Mouse (Mus musculus) hindbrain, embryonic 12.5 days (tissue): ENCODE measurements around the gene Pacsin2. TPM values are rescaled to one million over a fixed set of nuclear protein-coding genes. Genes with fewer than 3 reads are reported as not detected.

Experiments used
- ATAC-seq: fragments of 200-750 bp; cut with Nextera tagmentation; 2 replicates; pipeline ENCODE4 v1.8.0; 2017; ENCODE audit warnings: moderate TSS enrichment; ENCODE audit not compliant: low FRiP score
- H3K27ac ChIP-seq: fragments of 300-500 bp; sonication (generic); 2 replicates; pipeline ENCODE4 v1.5.1; 2016; ENCODE audit warnings: mild to moderate bottlenecking
- H3K27me3 ChIP-seq: fragments of 300-500 bp; sonication (generic); 2 replicates; pipeline ENCODE4 v1.6.1; 2016; ENCODE audit warnings: mild to moderate bottlenecking
- H3K36me3 ChIP-seq: fragments of 300-500 bp; sonication (generic); 2 replicates; pipeline ENCODE4 v1.6.1; 2016; ENCODE audit warnings: mild to moderate bottlenecking
- H3K4me1 ChIP-seq: fragments of 300-500 bp; sonication (generic); 2 replicates; pipeline ENCODE4 v1.6.1; 2016
- H3K4me2 ChIP-seq: fragments of 300-500 bp; sonication (generic); replicated peaks from 2 replicates; pipeline ENCODE4 v1.6.1; 2016; ENCODE audit warnings: mild to moderate bottlenecking
- H3K4me3 ChIP-seq: fragments of 300-500 bp; sonication (generic); 2 replicates; pipeline ENCODE4 v1.5.1; 2016; ENCODE audit warnings: mild to moderate bottlenecking
- H3K9ac ChIP-seq: fragments of 300-500 bp; sonication (generic); 2 replicates; pipeline ENCODE4 v1.6.1; 2016; ENCODE audit warnings: mild to moderate bottlenecking, moderate library complexity
- H3K9me3 ChIP-seq: fragments of 300-500 bp; sonication (generic); replicated peaks from 2 replicates; pipeline ENCODE4 v1.6.1; 2016; ENCODE audit warnings: mild to moderate bottlenecking
- WGBS: fragments of 180-500 bp; shearing (Covaris S2); methylation state at CpG from one replicate; pipeline ENCODE4 v1.1.7; 2016; 5-methylcytosine and 5-hydroxymethylcytosine counted together
- polyA plus RNA-seq: library from polyadenylated mRNA; unstranded; fragments of >200 nt; fragmentation: Nextera tagmentation; extraction: Ambion mirVana; gene quantifications from 2 replicates; pipeline ENCODE4 v1.2.1, GENCODE M21; 2016

The Pacsin2 gene
- polyA plus RNA-seq, 1 experiment from 2014 or later, result 46.9 TPM

DNA sequence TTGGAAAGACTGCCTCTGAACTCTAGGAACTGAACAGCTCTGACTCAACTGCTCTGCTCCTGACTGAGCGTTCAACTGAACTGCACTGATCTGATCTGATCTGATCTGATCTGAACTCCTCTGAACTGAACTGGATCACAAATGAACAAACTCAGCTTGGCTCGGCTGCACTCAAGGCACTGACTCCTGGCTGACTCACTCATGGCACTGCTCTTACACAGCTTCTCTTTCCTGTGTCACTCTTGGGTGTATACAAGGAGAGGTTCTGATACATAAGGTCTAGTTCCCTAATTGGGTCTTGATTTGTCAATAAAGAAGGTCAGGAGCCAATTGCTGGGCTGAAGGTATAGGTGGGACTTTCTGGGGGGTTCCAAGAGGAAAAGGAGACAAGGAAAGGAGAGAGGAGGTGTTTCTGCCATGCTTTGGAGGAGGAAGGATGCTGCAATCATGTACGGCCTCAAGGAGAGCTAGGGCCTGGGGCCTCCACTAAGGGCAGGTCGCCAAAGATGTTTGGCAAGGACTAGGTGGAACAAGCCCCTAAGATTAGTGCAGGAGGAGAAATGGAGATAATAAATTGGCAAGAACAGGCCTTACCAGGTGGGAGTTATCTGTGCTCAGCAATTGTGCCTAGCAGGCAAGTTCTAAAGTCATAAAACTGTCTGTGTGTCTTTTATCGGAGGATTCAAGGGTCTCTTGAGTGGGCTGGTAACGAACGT is 29.6 kb upstream of the Pacsin2 start:
- Histone ChIP-seq H3K9me3 (no peaks in the 10 kb centered on the region), H3K4me1 (no peaks in the 10 kb centered on the region), H3K27ac (no peak overlapping the region), H3K36me3 (peaks cover 96% of the 10 kb centered on the region), H3K4me2 (no peak overlapping the region), H3K4me3 (no peak overlapping the region), H3K9ac (no peak overlapping the region), H3K27me3 (no peaks in the 10 kb centered on the region)
- ATAC-seq, result no peak
- WGBS, result 83% methylated on average over 7 of the region's 7 CpGs

DNA sequence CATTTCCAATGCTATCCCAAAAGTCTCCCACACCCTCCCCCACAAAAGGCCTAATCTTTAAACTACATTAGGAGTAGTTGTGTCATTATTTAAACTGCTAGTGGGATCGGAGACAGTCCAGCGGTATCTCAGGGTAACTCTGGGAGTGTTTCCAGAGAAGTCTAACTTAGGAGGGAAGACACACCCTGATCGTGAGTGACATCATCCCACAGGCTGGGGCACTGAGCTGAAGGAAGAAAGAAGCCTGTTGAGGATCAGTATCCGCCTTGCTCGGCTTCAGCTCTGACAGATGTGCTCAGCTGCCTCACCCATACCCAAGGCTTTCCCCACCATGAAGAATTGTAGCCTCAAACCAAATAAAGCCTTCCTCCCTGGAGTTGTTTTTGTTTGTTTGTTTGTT is 27.5 kb upstream of the Pacsin2 start:
- H3K4me2 ChIP-seq, result no peak overlapping the region
- no peak for ATAC-seq
- H3K9ac ChIP-seq, result no peak overlapping the region
- H3K36me3 ChIP-seq, result peaks cover 90% of the 10 kb centered on the region
- no peak overlapping the region for H3K4me3 ChIP-seq
- H3K9me3 ChIP-seq, result no peaks in the 10 kb centered on the region
- 89% methylated on average over 5 of the region's 5 CpGs for WGBS
- no peak overlapping the region for H3K27ac ChIP-seq
- H3K27me3 ChIP-seq, result no peaks in the 10 kb centered on the region
- no peaks in the 10 kb centered on the region for H3K4me1 ChIP-seq

GRCm38 (mm10) chr15:83489471-83489870 is 25.1 kb upstream of the Pacsin2 start:
- Histone ChIP-seq H3K27me3 (no peaks in the 10 kb centered on the region), H3K4me1 (no peaks in the 10 kb centered on the region), H3K9ac (no peak overlapping the region), H3K9me3 (no peaks in the 10 kb centered on the region), H3K36me3 (peaks cover 79% of the 10 kb centered on the region), H3K4me3 (no peak overlapping the region), H3K27ac (no peak overlapping the region), H3K4me2 (no peak overlapping the region)
- ATAC-seq, result no peak
- 96% methylated on average over 20 of the region's 20 CpGs for WGBS

GRCm38 (mm10) chr15:83487477-83488115 is 23.2 kb upstream of the Pacsin2 start:
- Histone ChIP-seq H3K9me3 (no peaks in the 10 kb centered on the region), H3K4me2 (no peak overlapping the region), H3K9ac (no peak overlapping the region), H3K27ac (no peak overlapping the region), H3K4me3 (no peak overlapping the region), H3K4me1 (no peaks in the 10 kb centered on the region), H3K27me3 (no peaks in the 10 kb centered on the region), H3K36me3 (peaks cover 72% of the 10 kb centered on the region)
- 65% methylated on average over 9 of the region's 9 CpGs for WGBS
- no peak for ATAC-seq

DNA sequence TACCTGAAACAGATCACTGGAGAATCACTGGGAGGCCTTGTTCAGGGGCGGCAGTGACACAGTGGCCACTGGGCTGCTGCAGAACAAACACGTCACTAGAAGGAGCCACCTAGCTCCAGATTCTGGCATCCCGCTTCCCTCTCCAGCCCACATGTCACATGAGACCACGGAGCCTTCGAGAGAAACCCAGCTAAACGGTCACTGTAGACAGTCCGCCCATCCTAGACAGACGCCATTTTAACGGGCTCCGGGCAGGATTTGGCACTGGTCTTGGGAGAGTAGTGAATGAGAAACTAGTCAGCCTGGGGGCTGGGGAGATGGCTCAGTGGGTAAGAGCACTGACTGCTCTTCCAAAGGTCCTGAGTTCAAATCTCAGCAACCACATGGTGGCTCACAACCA is 19.9 kb upstream of the Pacsin2 start:
- no peak for ATAC-seq
- Histone ChIP-seq H3K4me3 (no peak overlapping the region), H3K9me3 (no peaks in the 10 kb centered on the region), H3K4me1 (no peaks in the 10 kb centered on the region), H3K27ac (no peak overlapping the region), H3K36me3 (peaks cover 41% of the 10 kb centered on the region), H3K9ac (no peak overlapping the region), H3K27me3 (no peaks in the 10 kb centered on the region), H3K4me2 (no peak overlapping the region)
- 93% methylated on average over 10 of the region's 10 CpGs for WGBS

DNA sequence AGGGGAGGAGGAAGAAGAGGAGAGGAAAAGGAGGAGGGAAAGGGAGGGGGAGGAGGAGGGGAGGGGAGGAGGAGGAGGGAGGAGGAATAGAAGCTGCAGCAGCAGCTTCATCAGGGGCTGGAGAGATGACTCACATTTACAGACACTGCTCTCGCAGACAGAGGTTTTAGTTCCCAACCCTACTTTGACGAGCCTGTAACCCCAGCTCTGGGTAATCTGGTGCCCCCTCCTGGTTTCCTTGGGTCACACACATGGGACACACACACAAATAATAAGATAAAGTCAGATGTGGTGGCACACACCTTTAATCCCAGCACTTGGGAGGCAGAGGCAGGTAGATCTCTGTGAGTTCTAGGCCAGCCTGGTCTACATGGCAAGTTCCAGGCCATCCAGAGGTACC is 19.1 kb upstream of the Pacsin2 start:
- no peak overlapping the region for H3K4me2 ChIP-seq
- no peaks in the 10 kb centered on the region for H3K4me1 ChIP-seq
- ATAC-seq, result no peak
- H3K36me3 ChIP-seq, result peaks cover 34% of the 10 kb centered on the region
- H3K4me3 ChIP-seq, result no peak overlapping the region
- H3K27me3 ChIP-seq, result no peaks in the 10 kb centered on the region
- H3K9ac ChIP-seq, result no peak overlapping the region
- H3K9me3 ChIP-seq, result no peaks in the 10 kb centered on the region
- WGBS, result 57% methylated on average over 2 of the region's 2 CpGs
- H3K27ac ChIP-seq, result no peak overlapping the region

DNA sequence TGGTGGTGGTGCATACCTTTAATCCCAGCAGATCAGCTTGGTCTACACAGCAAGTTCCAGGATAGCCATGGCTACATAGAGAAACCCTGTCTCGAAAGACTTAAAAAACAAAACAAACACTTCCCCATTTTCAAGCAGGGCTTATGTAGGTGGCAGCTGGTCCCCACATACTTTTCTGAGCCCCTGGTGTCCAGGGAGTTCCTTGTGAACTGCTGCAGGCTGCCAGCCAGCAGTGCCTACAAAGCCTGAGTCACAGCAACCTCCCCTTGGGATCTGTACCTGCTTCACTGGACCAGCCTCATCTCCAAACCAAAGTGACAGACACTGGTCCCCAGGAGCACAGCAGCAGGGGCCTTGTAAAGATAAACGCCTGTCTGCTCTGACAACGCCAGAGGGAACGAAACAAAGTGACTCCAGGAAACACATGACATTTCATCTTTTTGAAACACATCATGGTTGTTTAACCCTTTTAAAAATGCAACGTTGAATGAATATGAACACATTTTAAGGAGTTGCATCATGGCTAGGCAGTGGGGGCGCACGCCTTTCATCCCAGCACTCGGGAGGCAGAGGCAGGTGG is 18.3 kb upstream of the Pacsin2 start:
- ATAC-seq, result no peak
- 77% methylated on average over 8 of the region's 8 CpGs for WGBS
- no peak overlapping the region for H3K27ac ChIP-seq
- no peaks in the 10 kb centered on the region for H3K4me1 ChIP-seq
- no peak overlapping the region for H3K4me2 ChIP-seq
- H3K9me3 ChIP-seq, result no peaks in the 10 kb centered on the region
- no peak overlapping the region for H3K4me3 ChIP-seq
- H3K9ac ChIP-seq, result no peak overlapping the region
- H3K36me3 ChIP-seq, result peaks cover 30% of the 10 kb centered on the region
- H3K27me3 ChIP-seq, result no peaks in the 10 kb centered on the region

DNA sequence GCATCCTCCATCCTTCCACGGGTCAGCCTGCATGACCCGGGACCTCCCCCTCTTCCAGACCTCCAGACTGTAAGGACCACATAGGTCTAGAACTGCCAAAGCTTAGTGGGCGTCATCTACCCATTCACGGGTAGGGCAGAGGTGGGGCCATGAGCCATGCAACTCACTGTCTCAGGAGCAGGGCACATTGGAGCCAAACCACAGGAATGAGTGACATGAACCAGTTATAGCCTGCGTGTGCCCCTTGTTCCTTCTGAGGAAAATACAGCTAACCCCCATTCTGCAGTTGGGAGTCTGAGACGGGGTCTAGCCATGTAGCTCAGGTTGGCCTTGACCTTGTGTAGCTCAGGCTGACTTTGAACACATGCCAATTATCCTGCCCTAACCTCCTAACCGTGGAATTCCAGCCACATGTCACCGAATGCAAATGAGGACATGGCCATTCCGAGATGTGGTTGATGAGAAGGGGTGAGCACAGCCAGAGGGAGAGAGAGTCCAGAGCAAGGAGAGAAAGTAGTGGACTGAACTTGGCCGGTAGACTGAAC is 16.9 kb upstream of the Pacsin2 start:
- Histone ChIP-seq H3K9me3 (no peaks in the 10 kb centered on the region), H3K4me1 (no peaks in the 10 kb centered on the region), H3K4me2 (no peak overlapping the region), H3K27ac (no peak overlapping the region), H3K27me3 (no peaks in the 10 kb centered on the region), H3K36me3 (peaks cover 17% of the 10 kb centered on the region), H3K4me3 (no peak overlapping the region), H3K9ac (no peak overlapping the region)
- no peak for ATAC-seq
- WGBS, result 72% methylated on average over 10 of the region's 10 CpGs

DNA sequence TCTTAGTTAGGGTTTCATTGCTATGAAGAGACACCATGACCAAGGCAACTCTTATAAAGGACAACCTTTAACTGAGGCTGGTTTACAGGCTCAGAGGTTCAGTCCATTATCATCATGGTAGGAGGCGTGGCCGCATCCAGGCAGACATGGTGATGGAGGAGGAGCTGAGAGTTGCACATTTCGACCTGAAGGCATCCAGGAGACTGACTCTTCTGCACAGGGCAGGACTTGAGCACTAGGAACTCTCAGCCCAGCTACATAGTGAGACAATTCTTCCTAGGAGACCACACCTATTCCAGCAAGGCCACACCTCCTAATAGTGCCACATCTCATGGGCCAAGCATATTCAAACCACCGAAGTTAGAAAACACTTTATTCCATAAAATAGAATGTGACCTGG is 15.4 kb upstream of the Pacsin2 start:
- Histone ChIP-seq H3K27me3 (no peaks in the 10 kb centered on the region), H3K4me3 (no peak overlapping the region), H3K4me2 (no peak overlapping the region), H3K9ac (no peak overlapping the region), H3K36me3 (peaks cover 10% of the 10 kb centered on the region), H3K27ac (no peak overlapping the region), H3K4me1 (no peaks in the 10 kb centered on the region), H3K9me3 (no peaks in the 10 kb centered on the region)
- ATAC-seq, result no peak
- 90% methylated on average over 4 of the region's 4 CpGs for WGBS

DNA sequence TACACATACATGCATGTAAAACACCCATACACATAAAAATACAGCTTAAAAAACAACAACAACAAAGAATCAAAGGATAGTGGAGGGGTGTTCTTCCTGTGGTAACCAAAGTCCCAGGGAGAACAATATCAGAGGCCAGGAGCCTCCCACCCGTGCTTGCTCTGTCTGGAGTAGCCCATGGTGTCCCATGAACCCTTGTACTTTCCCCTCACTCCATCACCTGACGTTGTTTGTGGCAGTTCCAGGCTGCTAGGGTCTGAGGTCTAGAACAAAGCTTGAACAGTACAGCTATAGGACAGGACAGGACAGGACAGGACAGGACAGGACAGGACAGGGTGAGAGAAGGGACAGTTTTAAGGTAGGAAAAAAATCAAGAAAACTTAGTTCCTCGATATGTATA is 13.7 kb upstream of the Pacsin2 start:
- Histone ChIP-seq H3K4me2 (no peak overlapping the region), H3K27ac (no peak overlapping the region), H3K4me3 (no peak overlapping the region), H3K36me3 (no peaks in the 10 kb centered on the region), H3K4me1 (peaks cover 9% of the 10 kb centered on the region; the same call in 1 of the 2 replicates), H3K27me3 (no peaks in the 10 kb centered on the region), H3K9me3 (no peaks in the 10 kb centered on the region), H3K9ac (no peak overlapping the region)
- no peak for ATAC-seq
- WGBS, result 70% methylated on average over 3 of the region's 3 CpGs

GRCm38 (mm10) chr15:83476593-83477273 is 12.3 kb upstream of the Pacsin2 start:
- Histone ChIP-seq H3K4me1 (peaks cover 9% of the 10 kb centered on the region; the same call in 1 of the 2 replicates), H3K4me2 (no peak overlapping the region), H3K4me3 (no peak overlapping the region), H3K27ac (no peak overlapping the region), H3K9me3 (no peaks in the 10 kb centered on the region), H3K27me3 (no peaks in the 10 kb centered on the region), H3K9ac (no peak overlapping the region), H3K36me3 (no peaks in the 10 kb centered on the region)
- no peak for ATAC-seq
- 86% methylated on average over 12 of the region's 12 CpGs for WGBS

GRCm38 (mm10) chr15:83474466-83474836 is 10.0 kb upstream of the Pacsin2 start:
- H3K36me3 ChIP-seq, result no peaks in the 10 kb centered on the region
- no peak overlapping the region for H3K4me3 ChIP-seq
- H3K4me2 ChIP-seq, result no peak overlapping the region
- H3K27ac ChIP-seq, result no peak overlapping the region
- no peaks in the 10 kb centered on the region for H3K27me3 ChIP-seq
- peaks cover 11% of the 10 kb centered on the region; the same call in 1 of the 2 replicates for H3K4me1 ChIP-seq
- WGBS, result 42% methylated on average over 5 of the region's 5 CpGs
- H3K9me3 ChIP-seq, result no peaks in the 10 kb centered on the region
- no peak overlapping the region for H3K9ac ChIP-seq
- ATAC-seq, result no peak
